Mouse (Mus musculus) ovary, postnatal 36 days (tissue): Measurements from ENCODE around the gene Vwa7.
"Not testable (repeated sequence)": the region's sequence is repeated elsewhere in the genome, so short reads cannot be mapped to it uniquely, and the experiment has no call there.

Experiments
- DNase-seq: peaks from one replicate; pipeline ENCODE4 v3.0.0; 2022; ENCODE audit warnings: low spot score, mixed read lengths

The Vwa7 gene

DNA sequence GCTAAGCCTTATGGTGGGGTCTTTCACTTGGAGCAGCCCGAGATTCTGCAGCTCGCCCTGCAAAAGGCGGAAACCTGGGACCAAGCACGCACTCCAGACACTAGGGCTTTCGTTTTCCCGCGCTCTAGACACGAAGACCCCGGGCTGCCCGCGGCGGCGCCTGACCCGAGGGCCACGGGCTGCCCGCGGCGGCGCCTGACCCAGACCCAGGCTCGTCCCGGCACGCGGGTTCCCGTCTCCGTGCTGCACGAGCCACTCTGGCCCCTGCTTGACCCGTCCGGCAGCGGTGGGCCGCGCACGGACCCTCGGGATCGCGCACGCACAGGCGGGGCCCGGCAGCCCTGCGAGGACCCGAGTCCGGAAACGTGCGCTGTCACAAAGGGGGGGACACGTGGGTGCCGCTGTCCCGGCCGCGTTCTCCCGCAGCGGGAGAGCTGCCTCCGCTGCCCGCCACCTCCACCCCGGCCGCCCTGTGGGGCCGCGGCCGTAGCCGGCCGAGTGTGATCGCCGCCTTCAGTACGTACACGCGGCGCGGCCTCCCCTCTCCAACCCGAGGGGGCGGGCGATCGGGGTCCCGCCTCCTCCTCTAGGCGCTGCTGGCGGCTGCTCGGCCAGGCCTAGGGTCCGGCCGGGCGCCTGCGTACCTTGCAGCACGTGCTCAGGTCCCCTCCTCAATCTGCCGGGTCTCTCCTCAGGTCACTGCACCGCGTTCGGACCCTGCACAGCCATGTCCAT lies 15.5 kb upstream of the Vwa7 start, which contains the start of gene Vars:
Gene Vars, plus strand, starts transcription at position 271 of the 735 bp plus-strand sequence.
- peak; percentile 92 for DNase-seq

DNA sequence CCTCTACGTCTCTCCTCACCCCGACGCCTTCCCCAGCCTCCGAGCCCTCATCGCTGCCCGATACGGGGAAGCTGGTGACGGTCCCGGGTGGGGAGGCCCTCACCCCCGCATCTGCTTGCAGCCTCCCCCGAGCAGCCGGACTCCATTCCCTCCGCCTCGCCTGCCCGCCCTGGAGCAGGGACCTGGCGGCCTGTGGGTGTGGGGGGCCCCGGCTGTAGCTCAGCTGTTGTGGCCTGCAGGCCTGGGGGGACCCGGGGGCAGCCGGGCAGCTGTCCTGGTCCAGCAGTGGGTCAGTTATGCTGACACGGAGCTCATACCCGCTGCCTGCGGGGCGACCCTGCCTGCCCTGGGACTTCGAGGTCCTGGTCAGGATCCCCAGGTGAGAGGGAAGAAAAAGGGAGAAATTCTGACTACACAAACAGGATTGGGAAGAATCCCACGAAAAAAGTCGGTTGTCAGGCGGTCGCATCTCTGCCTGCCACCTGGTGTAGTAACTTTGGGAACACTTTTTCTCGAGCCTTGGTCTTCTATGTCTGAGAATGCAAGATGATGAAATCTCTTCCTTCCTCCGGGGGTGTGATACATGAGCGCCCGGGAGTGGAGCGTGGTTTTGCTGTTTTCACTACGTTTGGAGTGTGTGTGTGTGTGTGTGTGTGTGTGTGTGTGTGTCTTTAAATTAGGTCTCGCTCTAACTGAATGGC lies 14.8 kb upstream of the Vwa7 start:
- DNase-seq, result no peak

GRCm38 (mm10) chr17:35002153-35002865 lies 14.1 kb upstream of the Vwa7 start:
- DNase-seq, result no peak

DNA sequence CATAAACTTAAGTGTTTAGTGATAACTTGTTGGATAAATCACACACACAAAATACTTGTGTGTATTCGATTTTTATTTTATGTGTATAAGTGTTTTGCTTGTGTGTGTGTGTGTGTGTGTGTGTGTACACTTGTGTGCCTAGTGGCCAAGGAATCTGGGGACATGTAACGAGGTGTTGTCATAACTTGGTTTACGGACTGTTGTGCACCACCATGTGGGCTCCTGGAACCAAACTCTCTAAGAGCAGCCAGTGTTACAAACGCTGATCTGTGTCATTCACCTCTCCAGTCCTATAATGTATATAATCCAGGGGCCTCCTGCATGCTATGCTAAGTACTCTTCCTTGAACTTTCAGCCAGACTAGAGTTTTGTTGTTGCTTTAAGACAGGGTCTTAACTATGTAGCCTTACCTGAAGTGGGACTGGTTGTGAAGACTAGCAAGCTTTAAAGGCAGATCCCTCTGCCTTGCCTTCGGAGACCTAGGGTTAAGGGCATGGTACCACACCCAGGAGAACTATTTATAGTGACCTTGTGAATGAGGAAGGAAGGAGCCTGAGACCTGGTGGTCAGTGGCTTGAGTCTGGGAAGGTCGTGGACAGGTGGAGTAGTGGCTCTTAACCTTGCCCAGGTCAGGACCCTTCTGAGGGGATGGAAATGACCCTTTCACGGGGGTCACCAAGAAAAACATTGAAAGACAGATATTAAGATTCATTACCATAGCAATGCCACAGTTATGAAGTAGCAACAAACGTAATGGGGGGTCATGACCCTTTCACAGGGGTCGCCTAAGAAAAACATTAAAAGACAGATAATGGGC lies 13.1 kb upstream of the Vwa7 start:
- no peak for DNase-seq

DNA sequence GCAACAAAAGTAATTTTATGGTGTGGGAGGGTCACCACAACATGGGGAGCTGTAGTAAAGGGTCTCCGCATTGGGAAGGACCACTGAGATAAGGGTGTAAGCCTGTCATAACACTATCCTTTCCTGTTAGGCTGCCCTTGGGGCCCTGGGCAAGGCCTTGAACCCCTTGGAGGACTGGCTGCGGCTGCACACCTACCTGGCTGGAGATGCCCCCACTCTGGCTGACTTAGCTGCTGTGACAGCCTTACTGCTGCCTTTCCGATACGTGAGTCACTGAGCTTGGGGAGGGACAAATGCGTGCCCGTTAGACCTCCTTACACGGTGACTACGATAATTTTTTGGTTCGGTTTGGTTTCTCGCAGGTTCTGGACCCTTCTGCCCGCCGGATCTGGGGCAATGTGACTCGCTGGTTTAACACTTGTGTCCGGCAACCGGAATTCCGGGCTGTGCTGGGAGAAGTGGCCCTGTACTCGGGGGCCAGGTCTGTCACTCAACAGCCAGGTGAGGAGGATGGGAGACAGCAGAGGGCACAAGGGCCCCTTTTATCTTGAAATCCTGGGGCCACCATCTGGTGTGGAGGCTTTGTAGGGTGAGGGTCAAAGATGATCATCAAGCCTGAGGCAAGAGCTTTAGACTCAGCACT lies 12.2 kb upstream of the Vwa7 start:
- no peak for DNase-seq

- no peak for DNase-seq
These were observed 11.2 kb upstream of the Vwa7 start for GRCm38 (mm10) chr17:35005158-35005557.

DNA sequence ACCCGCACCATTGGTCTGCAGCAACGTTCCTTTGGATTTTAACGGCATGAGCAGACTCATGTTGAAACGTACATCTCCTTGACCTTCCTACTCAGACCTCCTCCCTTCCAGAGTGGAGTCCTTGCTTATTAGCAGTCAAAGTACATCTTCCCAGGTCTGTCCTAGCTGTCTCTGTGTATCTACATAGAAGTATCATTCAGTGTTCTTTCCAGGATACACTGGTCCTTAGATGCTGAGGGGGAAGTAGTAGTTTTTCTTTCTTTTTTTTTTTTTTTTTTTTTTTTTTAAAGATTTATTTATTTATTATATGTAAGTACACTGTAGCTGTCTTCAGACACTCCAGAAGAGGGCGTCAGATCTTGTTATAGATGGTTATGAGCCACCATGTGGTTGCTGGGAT lies 10.5 kb upstream of the Vwa7 start:
- DNase-seq, result not testable (repeated sequence)

GRCm38 (mm10) chr17:35007387-35007991 lies 8.9 kb upstream of the Vwa7 start:
- no peak for DNase-seq

DNA sequence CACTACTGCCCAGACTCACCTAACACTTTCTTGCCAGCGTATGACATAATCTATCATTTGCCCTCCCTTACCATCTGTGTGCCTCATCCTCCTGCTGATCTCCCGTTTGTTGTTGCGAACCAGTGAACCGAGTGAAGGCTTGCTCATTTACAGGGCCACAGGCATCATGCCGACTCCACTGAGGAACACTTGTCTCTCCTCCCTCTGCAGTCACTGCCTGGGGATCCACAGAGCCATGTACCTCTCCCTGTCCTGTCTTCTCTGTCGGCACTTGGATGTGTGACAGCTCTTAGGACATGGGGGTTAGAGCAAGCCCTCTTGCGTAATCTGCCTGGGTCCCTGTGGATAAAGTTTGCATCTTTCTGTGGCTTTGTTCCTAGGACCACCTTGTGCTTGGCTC lies 6.8 kb upstream of the Vwa7 start:
- no peak for DNase-seq

GRCm38 (mm10) chr17:35011440-35011839 lies 4.9 kb upstream of the Vwa7 start:
- DNase-seq, result no peak

DNA sequence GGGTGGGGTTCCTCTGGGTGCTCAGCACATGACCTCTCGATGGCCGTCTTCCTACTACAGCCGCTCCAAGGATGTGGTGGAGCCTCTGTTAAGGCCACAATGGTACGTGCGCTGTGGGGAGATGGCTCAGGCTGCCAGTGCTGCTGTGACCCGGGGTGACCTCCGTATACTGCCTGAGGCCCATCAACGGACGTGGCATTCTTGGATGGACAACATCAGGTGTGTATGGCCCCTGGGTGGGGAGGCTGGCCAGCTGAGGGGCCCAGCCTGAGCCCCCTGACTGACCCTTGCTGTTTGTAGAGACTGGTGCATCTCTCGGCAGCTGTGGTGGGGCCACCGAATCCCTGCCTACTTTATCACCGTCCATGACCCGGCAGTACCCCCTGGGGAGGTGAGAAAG lies 3.9 kb upstream of the Vwa7 start:
- DNase-seq, result no peak

DNA sequence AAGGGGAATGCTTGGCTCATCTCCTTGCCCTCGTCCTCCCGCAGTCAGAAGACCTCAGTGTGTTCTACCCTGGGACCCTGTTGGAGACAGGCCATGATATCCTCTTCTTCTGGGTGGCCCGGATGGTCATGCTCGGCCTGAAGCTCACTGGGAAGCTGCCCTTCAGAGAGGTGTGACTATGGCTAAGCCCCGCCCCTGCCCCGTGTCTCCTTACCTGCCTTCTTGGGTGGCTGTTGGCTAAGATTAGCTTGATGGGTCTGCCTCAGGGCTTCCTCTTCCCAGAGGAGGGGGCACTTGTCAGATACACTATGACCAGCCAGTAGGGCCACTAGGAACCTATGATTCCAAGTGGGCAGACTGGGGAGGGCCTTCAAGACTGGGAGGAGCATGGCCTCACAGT lies 3.2 kb upstream of the Vwa7 start:
- no peak for DNase-seq

DNA sequence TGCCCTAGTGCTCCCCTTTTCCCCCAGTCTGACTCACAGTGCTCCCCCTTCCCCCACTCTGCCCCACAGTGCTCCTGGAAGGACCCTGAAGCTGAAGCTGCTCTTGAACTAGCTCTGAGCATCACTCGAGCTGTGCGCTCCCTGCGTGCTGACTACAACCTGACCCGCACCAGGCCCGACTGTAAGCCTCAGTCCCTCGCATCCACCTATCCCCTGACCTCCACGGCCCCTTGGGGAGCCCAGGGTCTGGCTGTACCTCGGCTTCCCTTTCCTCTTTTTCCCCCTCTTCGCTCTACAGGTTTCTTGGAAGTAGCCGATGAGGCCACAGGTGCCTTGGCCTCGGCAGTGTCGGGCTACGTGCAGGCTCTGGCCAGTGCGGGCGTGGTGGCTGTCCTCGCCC lies 1.1 kb upstream of the Vwa7 start:
- DNase-seq, result no peak

GRCm38 (mm10) chr17:35016791-35017705 lies 669 bp downstream of the Vwa7 start:
- no peak for DNase-seq

DNA sequence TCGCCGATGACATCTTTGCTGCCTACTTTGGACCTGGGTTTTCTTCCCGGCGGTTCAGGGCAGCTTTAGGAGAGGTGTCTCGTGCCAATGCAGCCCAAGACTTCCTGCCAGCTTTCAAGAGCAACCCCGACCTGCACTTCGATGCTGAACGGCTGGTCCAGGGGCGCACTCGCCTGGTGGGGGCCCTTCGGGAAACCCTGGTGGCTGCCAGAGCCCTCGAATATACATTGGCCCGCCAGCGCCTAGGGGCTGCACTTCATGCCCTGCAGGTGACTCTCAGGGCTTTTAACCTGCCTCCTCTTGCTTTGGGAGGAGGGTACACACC lies 1.3 kb downstream of the Vwa7 start:
- DNase-seq, result no peak

GRCm38 (mm10) chr17:35018171-35018570 lies 1.8 kb downstream of the Vwa7 start:
- DNase-seq, result no peak

GRCm38 (mm10) chr17:35019894-35020293 lies 3.5 kb downstream of the Vwa7 start:
- no peak for DNase-seq

- no peak for DNase-seq
These were observed 4.2 kb downstream of the Vwa7 start for GRCm38 (mm10) chr17:35020551-35020950.

GRCm38 (mm10) chr17:35021163-35021808 lies 4.9 kb downstream of the Vwa7 start:
- DNase-seq, result peak; percentile 87
